Mouse (Mus musculus) myocyte (in vitro differentiated cells): Measurements from ENCODE around the gene Dlg2.

Source experiments
- CEBPB ChIP-seq: IDR thresholded peaks from 2 replicates; pipeline ENCODE4 v1.6.1; 2011; ENCODE audit warnings: mild to moderate bottlenecking, moderate library complexity; ENCODE audit not compliant: poor library complexity, insufficient read depth, severe bottlenecking
- E2F4 ChIP-seq: IDR thresholded peaks from one replicate; pipeline ENCODE4 v1.6.1; 2011; ENCODE audit warnings: mild to moderate bottlenecking, control low read depth, moderate library complexity; ENCODE audit not compliant: insufficient read depth
- MAX ChIP-seq: IDR thresholded peaks from one replicate; pipeline ENCODE4 v1.6.1; 2011; ENCODE audit warnings: low read depth, mild to moderate bottlenecking, control low read depth
- MYOD1 ChIP-seq, 3 experiments: IDR thresholded peaks; one replicate each; pipeline ENCODE4 v1.6.1; 2011; ENCODE audit warnings: control low read depth in 2 of 3, low read depth in 2 of 3, mild to moderate bottlenecking in 2 of 3, moderate library complexity in 1 of 3; ENCODE audit not compliant: insufficient read length in 2 of 3, control insufficient read depth in 1 of 3
- MYOG ChIP-seq, 3 experiments: IDR thresholded peaks; one replicate each; pipeline ENCODE4 v1.6.1; 2011; ENCODE audit warnings: control low read depth in 2 of 3, low read depth in 2 of 3, mild to moderate bottlenecking in 2 of 3; ENCODE audit not compliant: insufficient read length in 2 of 3, control insufficient read depth in 1 of 3, insufficient read depth in 1 of 3
- POLR2A ChIP-seq: IDR thresholded peaks from one replicate; pipeline ENCODE4 v1.6.1; 2011; ENCODE audit warnings: low read depth, mild to moderate bottlenecking, control low read depth, moderate library complexity; ENCODE audit not compliant: insufficient read length
- POLR2AphosphoS2 ChIP-seq: IDR thresholded peaks from one replicate; pipeline ENCODE4 v1.6.1; 2011; ENCODE audit warnings: low read depth, control low read depth; ENCODE audit not compliant: insufficient read length
- TCF12 ChIP-seq: IDR thresholded peaks from one replicate; pipeline ENCODE4 v1.6.1; 2011; ENCODE audit warnings: mild to moderate bottlenecking, control low read depth; ENCODE audit not compliant: poor library complexity, insufficient read depth, severe bottlenecking
- USF1 ChIP-seq: IDR thresholded peaks from one replicate; pipeline ENCODE4 v1.6.1; 2011; ENCODE audit warnings: low read depth, mild to moderate bottlenecking, control low read depth, moderate library complexity

DNA sequence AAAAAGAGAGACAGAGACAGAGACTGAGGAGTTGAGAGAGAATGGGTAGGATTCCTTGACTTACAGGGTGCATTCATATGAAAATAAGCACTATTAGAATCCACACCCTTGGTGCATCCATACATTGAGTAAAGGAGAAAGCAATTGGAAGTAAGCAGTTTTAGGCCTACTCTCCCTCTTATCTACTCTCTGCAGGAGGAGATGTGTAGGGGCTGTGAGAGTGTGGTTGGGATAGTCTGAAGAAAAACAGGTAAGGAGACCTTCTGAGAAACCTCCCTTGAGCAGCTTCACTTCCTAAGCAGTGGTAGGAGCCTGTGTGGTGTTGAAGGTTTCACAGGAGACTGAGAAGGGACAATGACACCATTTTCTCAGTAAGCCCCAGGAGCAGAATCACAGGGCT is 868.6 kb downstream of the Dlg2 start:
- no peak for TF ChIP-seq POLR2A
- TF ChIP-seq E2F4: no peak
- no peak for TF ChIP-seq POLR2AphosphoS2
- TF ChIP-seq MYOD1 (IDR thresholded peaks at IDR 0.05; ENCODE audit: control insufficient read depth in 1 of 3, insufficient read length in 2 of 3, low read depth in 2 of 3): no peak
- no peak for TF ChIP-seq MAX
- TF ChIP-seq CEBPB: no peak
- TF ChIP-seq MYOG (IDR thresholded peaks at IDR 0.05; ENCODE audit: control insufficient read depth in 1 of 3, insufficient read depth in 1 of 3, insufficient read length in 2 of 3, low read depth in 2 of 3): no peak
- TF ChIP-seq USF1: no peak
- TF ChIP-seq TCF12: no peak
